Mouse (Mus musculus) megakaryocyte, adult 5-6 weeks (primary cell): ENCODE results near the gene Tnfrsf11a. TPM values are rescaled to one million over a fixed set of nuclear protein-coding genes. Genes with fewer than 3 reads are reported as not detected.
A peak's percentile ranks its signal among the peaks of the same experiment; 100 is the strongest.
"Not testable (repeated sequence)": the region's sequence is repeated elsewhere in the genome, so short reads cannot be mapped to it uniquely, and the experiment has no call there.

Experiments used
- ATAC-seq: 2 replicates; pipeline ENCODE4 v1.8.0; 2016; ENCODE audit warnings: mild to moderate bottlenecking, inconsistent platforms; ENCODE audit not compliant: poor library complexity, severe bottlenecking
- total RNA-seq, 2 experiments: library from RNA; stranded (forward) in 1 of 2; stranded (reverse) in 1 of 2; fragments of 153-499, 151-499 nt in 1 of 2; fragments of 221-1000, 200-1000 nt in 1 of 2; gene quantifications; 2 replicates each; pipeline versions ENCODE4 v1.2.3 to v1.2.4; 2015 to 2017

Gene Tnfrsf11a
- total RNA-seq (2015), result 4.5 and 4.9 TPM in 2 replicates
- 5.9 and 8.3 TPM in 2 replicates for total RNA-seq (2017)

GRCm38 (mm10) chr1:105780457-105781364, at the start of gene Tnfrsf11a:
Gene Tnfrsf11a (plus strand): TSS chr1:105780718.
- peak; percentile 85 for ATAC-seq

GRCm38 (mm10) chr1:105735318-105735717, 45.2 kb upstream of the Tnfrsf11a start:
- ATAC-seq, result no peak

- no peak for ATAC-seq
These were observed 42.2 kb upstream of the Tnfrsf11a start for GRCm38 (mm10) chr1:105738334-105738733.

GRCm38 (mm10) chr1:105739493-105739892, 41.0 kb upstream of the Tnfrsf11a start:
- ATAC-seq, result no peak

GRCm38 (mm10) chr1:105742481-105742880, 38.0 kb upstream of the Tnfrsf11a start:
- ATAC-seq, result peak; percentile 45

GRCm38 (mm10) chr1:105746444-105746843, 34.1 kb upstream of the Tnfrsf11a start:
- ATAC-seq, result peak; percentile 56

- ATAC-seq, result peak; percentile 62
These were observed 33.5 kb upstream of the Tnfrsf11a start for GRCm38 (mm10) chr1:105746858-105747596.

- ATAC-seq, result no peak
These were observed 32.3 kb upstream of the Tnfrsf11a start for GRCm38 (mm10) chr1:105748091-105748799.

- no peak for ATAC-seq
These were observed 28.3 kb upstream of the Tnfrsf11a start for GRCm38 (mm10) chr1:105752196-105752595.

- no peak for ATAC-seq
These were observed 27.6 kb upstream of the Tnfrsf11a start for GRCm38 (mm10) chr1:105752944-105753343.

- ATAC-seq, result no peak
These were observed 21.7 kb upstream of the Tnfrsf11a start for GRCm38 (mm10) chr1:105758798-105759197.

- ATAC-seq, result no peak
These were observed 20.9 kb upstream of the Tnfrsf11a start for GRCm38 (mm10) chr1:105759422-105760165.

- ATAC-seq, result no peak
These were observed 14.9 kb upstream of the Tnfrsf11a start for GRCm38 (mm10) chr1:105765586-105765985.

GRCm38 (mm10) chr1:105766099-105766498, 14.4 kb upstream of the Tnfrsf11a start:
- not testable (repeated sequence) for ATAC-seq

- ATAC-seq, result no peak
These were observed 12.1 kb upstream of the Tnfrsf11a start for GRCm38 (mm10) chr1:105768397-105768796.

- ATAC-seq, result no peak
These were observed 9.8 kb upstream of the Tnfrsf11a start for GRCm38 (mm10) chr1:105770685-105771084.

- ATAC-seq, result no peak
These were observed 4.1 kb upstream of the Tnfrsf11a start for GRCm38 (mm10) chr1:105776426-105776825.

- ATAC-seq, result peak; percentile 62
These were observed 450 bp upstream of the Tnfrsf11a start for GRCm38 (mm10) chr1:105780079-105780456.

GRCm38 (mm10) chr1:105781391-105782146, 1.1 kb downstream of the Tnfrsf11a start:
- no peak for ATAC-seq
